Mouse (Mus musculus) hindbrain, embryonic 14.5 days (tissue): ENCODE data around the gene Olfr351. TPM values are rescaled to one million over a fixed set of nuclear protein-coding genes. Genes with fewer than 3 reads are reported as not detected.

ENCODE experiments used
- ATAC-seq: fragments of 200-750 bp; cut with Nextera tagmentation; 2 replicates; pipeline ENCODE4 v1.8.0; 2017; ENCODE audit warnings: moderate number of reproducible peaks, mild to moderate bottlenecking, moderate TSS enrichment, moderate library complexity; ENCODE audit not compliant: low FRiP score
- DNase-seq: peaks from one replicate; pipeline ENCODE4 v3.0.0-alpha.2; 2015; ENCODE audit warnings: low spot score
- H3K27ac ChIP-seq: fragments of 300-500 bp; sonication (generic); 2 replicates; pipeline ENCODE4 v1.5.1; 2014; ENCODE audit warnings: mild to moderate bottlenecking, moderate library complexity
- H3K27me3 ChIP-seq: fragments of 300-500 bp; sonication (generic); 2 replicates; pipeline ENCODE4 v1.6.1; 2014; ENCODE audit warnings: mild to moderate bottlenecking, low read length, mixed read lengths; ENCODE audit not compliant: control insufficient read depth, insufficient read depth
- H3K36me3 ChIP-seq: fragments of 300-500 bp; sonication (generic); replicated peaks from 2 replicates; pipeline ENCODE4 v1.6.1; 2014; ENCODE audit not compliant: control insufficient read depth, insufficient read depth
- H3K4me1 ChIP-seq: fragments of 300-500 bp; sonication (generic); replicated peaks from 2 replicates; pipeline ENCODE4 v1.6.1; 2014; ENCODE audit warnings: antibody characterized with exemption, low read length, mixed read lengths; ENCODE audit not compliant: control insufficient read depth, insufficient read depth
- H3K4me2 ChIP-seq: fragments of 300-500 bp; sonication (generic); replicated peaks from 2 replicates; pipeline ENCODE4 v1.6.1; 2014; ENCODE audit warnings: mild to moderate bottlenecking, moderate library complexity
- H3K4me3 ChIP-seq: fragments of 300-500 bp; sonication (generic); replicated peaks from 2 replicates; pipeline ENCODE4 v1.5.1; 2014; ENCODE audit warnings: mild to moderate bottlenecking, low read length
- H3K9ac ChIP-seq: fragments of 300-500 bp; sonication (generic); 2 replicates; pipeline ENCODE4 v1.6.1; 2014
- H3K9me3 ChIP-seq: fragments of 300-500 bp; sonication (generic); 2 replicates; pipeline ENCODE4 v1.6.1; 2016; ENCODE audit warnings: low read length; ENCODE audit not compliant: control insufficient read depth
- WGBS: fragments of 180-500 bp; shearing (Covaris S2); extraction: QIAGEN DNeasy Blood & Tissue Kit; methylation state at CpG from one replicate; pipeline ENCODE4 v1.1.7; 2014; 5-methylcytosine and 5-hydroxymethylcytosine counted together
- polyA plus RNA-seq: library from polyadenylated mRNA; unstranded; fragments of >200 nt; fragmentation: Nextera tagmentation; extraction: Ambion mirVana; gene quantifications from 2 replicates; pipeline ENCODE4 v1.2.1, GENCODE M21; 2014

Gene Olfr351
- polyA plus RNA-seq: not detected in 2 replicates

DNA sequence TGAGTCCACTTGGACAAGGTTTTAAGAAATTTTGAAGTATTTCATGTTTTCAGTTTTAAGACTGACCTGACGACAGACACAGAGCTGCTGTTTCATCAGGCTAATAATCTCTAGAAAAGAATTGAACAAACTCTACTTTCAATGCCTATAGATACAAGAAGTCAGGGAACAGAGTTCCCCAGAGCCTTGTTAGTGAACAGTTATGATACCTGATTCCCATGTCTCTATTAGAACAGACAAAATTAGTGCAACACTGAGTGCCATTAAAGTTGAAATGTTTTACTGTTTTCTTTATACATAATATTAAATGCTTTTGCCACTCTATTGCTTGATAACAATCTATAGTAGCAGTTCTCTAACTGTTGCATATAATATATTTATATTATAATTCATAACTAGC, at the start of gene Olfr351:
Olfr351 (minus strand) TSS at position 101 of the 400 bp plus-strand sequence.
- Histone ChIP-seq H3K4me3 (no peak within 1 kb of the TSS), H3K4me1 (no peaks in the 10 kb centered on the region), H3K36me3 (no peaks in the 10 kb centered on the region), H3K9me3 (0 out of 2 replicates have a peak, but pooled peaks cover 16% of the 10 kb centered on the region), H3K4me2 (no peak within 1 kb of the TSS), H3K9ac (no peak within 1 kb of the TSS), H3K27ac (no peak within 1 kb of the TSS), H3K27me3 (no peaks in the 10 kb centered on the region)
- ATAC-seq (no peak), DNase-seq (no peak)
- WGBS: 90% methylated on average over 1 of the region's 1 CpGs

GRCm38 (mm10) chr2:36905380-36905779, 42.9 kb upstream of the Olfr351 start, which contains the start of gene Olfr354:
Gene Olfr354 (plus strand): TSS chr2:36905680.
- Histone ChIP-seq H3K27ac (no peak within 1 kb of the TSS), H3K4me3 (no peak within 1 kb of the TSS), H3K4me1 (no peaks in the 10 kb centered on the region), H3K4me2 (no peak within 1 kb of the TSS), H3K9ac (no peak within 1 kb of the TSS), H3K36me3 (no peaks in the 10 kb centered on the region), H3K27me3 (no peaks in the 10 kb centered on the region), H3K9me3 (peaks cover 17% of the 10 kb centered on the region; the same call in 1 of the 2 replicates)
- DNase-seq (no peak), ATAC-seq (no peak)

- Histone ChIP-seq H3K4me3 (no peak overlapping the region), H3K36me3 (no peaks in the 10 kb centered on the region), H3K4me2 (no peak overlapping the region), H3K4me1 (no peaks in the 10 kb centered on the region), H3K27ac (no peak overlapping the region), H3K27me3 (no peaks in the 10 kb centered on the region), H3K9ac (no peak overlapping the region), H3K9me3 (peaks cover 35% of the 10 kb centered on the region)
- ATAC-seq (no peak), DNase-seq (no peak)
Measured at GRCm38 (mm10) chr2:36897114-36897513, 34.7 kb upstream of the Olfr351 start.

GRCm38 (mm10) chr2:36892836-36893235, 30.4 kb upstream of the Olfr351 start, which contains the start of gene Olfr353:
Gene Olfr353 (minus strand): TSS chr2:36892936.
- no peaks in the 10 kb centered on the region for H3K4me1 ChIP-seq
- ATAC-seq: no peak

DNA sequence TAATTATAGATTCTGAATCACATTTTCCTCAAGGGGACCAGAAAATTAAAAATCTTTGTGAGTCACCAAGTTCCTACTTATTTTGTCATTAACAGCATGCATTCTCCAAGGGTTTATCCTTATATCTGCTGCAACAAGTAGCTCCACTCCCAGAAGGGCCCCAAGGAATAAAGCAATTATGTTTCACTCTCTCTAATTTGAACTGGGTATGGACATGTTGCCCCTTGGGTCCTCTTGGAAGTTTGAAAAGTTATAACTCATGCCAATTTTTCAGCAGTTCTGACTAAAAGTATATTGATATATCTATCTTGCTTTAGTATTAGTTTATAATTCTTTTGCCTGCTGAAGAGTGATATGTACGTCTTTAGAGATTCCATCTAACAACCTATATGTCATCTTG, 5.7 kb upstream of the Olfr351 start, which contains the start of gene Olfr352:
Olfr352 (plus strand) TSS at position 301 of the 400 bp plus-strand sequence.
- WGBS: 79% methylated on average over 1 of the region's 1 CpGs
- Histone ChIP-seq H3K27ac (no peak within 1 kb of the TSS), H3K27me3 (no peaks in the 10 kb centered on the region), H3K9ac (no peak within 1 kb of the TSS), H3K9me3 (0 out of 2 replicates have a peak, but pooled peaks cover 12% of the 10 kb centered on the region), H3K4me1 (no peaks in the 10 kb centered on the region), H3K4me3 (no peak within 1 kb of the TSS), H3K4me2 (no peak within 1 kb of the TSS), H3K36me3 (no peaks in the 10 kb centered on the region)
- ATAC-seq (no peak), DNase-seq (no peak)

More at GRCm38 (mm10) chr2:36892836-36893235, 30.4 kb upstream of the Olfr351 start, which contains the start of gene Olfr353:
- Histone ChIP-seq H3K4me2 (no peak within 1 kb of the TSS), H3K4me3 (no peak within 1 kb of the TSS), H3K9me3 (peaks cover 26% of the 10 kb centered on the region), H3K27ac (no peak within 1 kb of the TSS), H3K27me3 (no peaks in the 10 kb centered on the region), H3K36me3 (no peaks in the 10 kb centered on the region), H3K9ac (no peak within 1 kb of the TSS)
- DNase-seq: no peak

DNA sequence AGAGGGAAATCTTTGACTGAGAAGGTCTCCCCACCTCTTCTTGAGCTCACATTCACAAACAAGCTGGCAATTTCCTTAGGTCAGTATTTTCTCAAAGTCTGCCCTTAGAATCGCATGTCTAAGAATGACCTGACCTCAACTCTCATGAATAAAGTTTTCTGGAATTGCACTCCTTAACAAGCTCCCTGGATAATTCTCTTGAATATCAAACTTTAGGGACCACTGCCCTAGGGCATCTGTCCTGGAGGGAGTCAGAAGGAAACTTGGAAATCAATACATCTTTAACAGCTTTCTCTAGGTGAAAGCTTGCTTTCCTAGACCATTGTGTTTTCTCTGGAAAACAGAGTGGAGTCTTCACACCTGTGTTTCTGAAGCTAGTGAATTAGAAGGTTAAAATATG, 16.4 kb downstream of the Olfr351 start, which contains the start of gene Olfr350:
Olfr350 (plus strand) TSS at position 301 of the 400 bp plus-strand sequence.
- Histone ChIP-seq H3K27ac (no peak within 1 kb of the TSS), H3K4me2 (no peak within 1 kb of the TSS), H3K9ac (no peak within 1 kb of the TSS), H3K36me3 (no peaks in the 10 kb centered on the region), H3K9me3 (peaks cover 39% of the 10 kb centered on the region), H3K4me1 (no peaks in the 10 kb centered on the region), H3K27me3 (no peaks in the 10 kb centered on the region), H3K4me3 (no peak within 1 kb of the TSS)
- DNase-seq (no peak), ATAC-seq (no peak)
- 93% methylated on average over 1 of the region's 1 CpGs for WGBS

DNA sequence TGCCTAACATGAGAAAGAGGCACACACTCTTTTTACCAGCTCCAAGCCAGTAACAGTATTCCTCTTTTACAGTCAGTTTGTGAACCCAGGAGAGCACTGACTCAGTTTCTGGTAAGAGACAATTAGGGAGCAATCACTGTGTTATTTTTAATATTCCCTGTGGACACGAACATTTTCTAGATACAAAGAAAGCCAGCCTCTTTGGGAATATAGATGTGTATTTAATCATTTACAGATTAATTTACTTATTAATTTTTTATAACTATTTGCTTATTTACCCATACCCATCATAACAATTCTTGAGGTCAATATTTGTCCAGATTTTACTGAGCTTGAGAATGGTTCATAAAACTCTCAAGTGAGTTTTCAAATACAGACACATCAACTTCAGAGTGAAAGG, 45.5 kb downstream of the Olfr351 start, which contains the start of gene Olfr3:
Olfr3 (minus strand) TSS at position 101 of the 400 bp plus-strand sequence.
- no peaks in the 10 kb centered on the region for H3K4me1 ChIP-seq
- no peak for DNase-seq
- H3K27me3 ChIP-seq: no peaks in the 10 kb centered on the region
- H3K9ac ChIP-seq: no peak within 1 kb of the TSS
- ATAC-seq: no peak
- H3K9me3 ChIP-seq: peaks cover 29% of the 10 kb centered on the region
- 73% methylated on average over 1 of the region's 1 CpGs for WGBS
- no peak within 1 kb of the TSS for H3K4me3 ChIP-seq
- no peak within 1 kb of the TSS for H3K4me2 ChIP-seq
- no peak within 1 kb of the TSS for H3K27ac ChIP-seq
- H3K36me3 ChIP-seq: no peaks in the 10 kb centered on the region

Other genes starting within 250 kb of the Olfr351 start
- gene Olfr345, start 222.6 kb downstream of the Olfr351 start, polyA plus RNA-seq: not detected in 2 replicates
- not detected in 2 replicates for gene Olfr346, start 176.9 kb downstream of the Olfr351 start, polyA plus RNA-seq
- gene Olfr347, start 130.8 kb downstream of the Olfr351 start, polyA plus RNA-seq: not detected in 2 replicates
- not detected in 2 replicates for gene Olfr348, start 78.4 kb downstream of the Olfr351 start, polyA plus RNA-seq
- gene Olfr50, start 72.1 kb downstream of the Olfr351 start, polyA plus RNA-seq: not detected in 2 replicates
- not detected in 2 replicates for gene Olfr3, start 45.6 kb downstream of the Olfr351 start, polyA plus RNA-seq
- not detected in 2 replicates for gene Olfr350, start 16.4 kb downstream of the Olfr351 start, polyA plus RNA-seq
- not detected in 2 replicates for gene Olfr352, start 5.8 kb upstream of the Olfr351 start, polyA plus RNA-seq
- gene Olfr353, start 30.3 kb upstream of the Olfr351 start, polyA plus RNA-seq: not detected in 2 replicates
- gene Olfr354, start 43.0 kb upstream of the Olfr351 start, polyA plus RNA-seq: not detected in 2 replicates
- not detected in 2 replicates for gene Olfr355, start 66.2 kb upstream of the Olfr351 start, polyA plus RNA-seq
- not detected in 2 replicates for gene Olfr356, start 74.5 kb upstream of the Olfr351 start, polyA plus RNA-seq
- not detected in 2 replicates for gene Olfr357, start 131.2 kb upstream of the Olfr351 start, polyA plus RNA-seq
- gene Olfr358, start 146.7 kb upstream of the Olfr351 start, polyA plus RNA-seq: not detected in 2 replicates
- not detected in 2 replicates for gene Olfr360, start 203.1 kb upstream of the Olfr351 start, polyA plus RNA-seq
- gene Olfr361, start 226.6 kb upstream of the Olfr351 start, polyA plus RNA-seq: not detected in 2 replicates